Mouse (Mus musculus) intestine, postnatal 0 days (tissue): ENCODE data around the gene Dll4. TPM values are rescaled to one million over a fixed set of nuclear protein-coding genes. Genes with fewer than 3 reads are reported as not detected.

Experiments used
- ATAC-seq: fragments of 200-750 bp; cut with Nextera tagmentation; 2 replicates; pipeline ENCODE4 v1.8.0; 2017; ENCODE audit warnings: mild to moderate bottlenecking, moderate TSS enrichment, moderate library complexity
- H3K27ac ChIP-seq: fragments of 300-500 bp; sonication (generic); 2 replicates; pipeline ENCODE4 v1.5.1; 2014; ENCODE audit warnings: mild to moderate bottlenecking, low read depth, low read length, moderate library complexity
- H3K27me3 ChIP-seq: fragments of 300-500 bp; sonication (generic); replicated peaks from 2 replicates; pipeline ENCODE4 v1.6.1; 2014; ENCODE audit warnings: low read length, mixed read lengths; ENCODE audit not compliant: control insufficient read depth, insufficient read depth
- H3K36me3 ChIP-seq: fragments of 300-500 bp; sonication (generic); 2 replicates; pipeline ENCODE4 v1.6.1; 2014; ENCODE audit warnings: mild to moderate bottlenecking, moderate library complexity; ENCODE audit not compliant: control insufficient read depth, insufficient read depth
- H3K4me1 ChIP-seq: fragments of 300-500 bp; sonication (generic); replicated peaks from 2 replicates; pipeline ENCODE4 v1.6.1; 2014; ENCODE audit warnings: antibody characterized with exemption, low read length, mixed read lengths; ENCODE audit not compliant: control insufficient read depth, insufficient read depth
- H3K4me2 ChIP-seq: fragments of 300-500 bp; sonication (generic); replicated peaks from 2 replicates; pipeline ENCODE4 v1.6.1; 2014; ENCODE audit warnings: low read depth, mild to moderate bottlenecking, moderate library complexity
- H3K4me3 ChIP-seq: fragments of 300-500 bp; sonication (generic); 2 replicates; pipeline ENCODE4 v1.5.1; 2014; ENCODE audit warnings: low read depth, low read length
- H3K9ac ChIP-seq: fragments of 300-500 bp; sonication (generic); 2 replicates; pipeline ENCODE4 v1.6.1; 2014; ENCODE audit warnings: mild to moderate bottlenecking, low read depth, low read length
- H3K9me3 ChIP-seq: fragments of 300-500 bp; sonication (generic); 2 replicates; pipeline ENCODE4 v1.6.1; 2016; ENCODE audit warnings: mixed run types; ENCODE audit not compliant: control insufficient read depth
- CTCF ChIP-seq: sonication (generic); IDR thresholded peaks from 2 replicates; pipeline ENCODE4 v1.5.1; 2016; ENCODE audit warnings: low read depth, mild to moderate bottlenecking, control low read depth, antibody characterized with exemption, moderate library complexity
- WGBS: fragments of 180-500 bp; shearing (Covaris S2); extraction: QIAGEN DNeasy Blood & Tissue Kit; methylation state at CpG from one replicate; pipeline ENCODE4 v1.1.7; 2014; 5-methylcytosine and 5-hydroxymethylcytosine counted together
- polyA plus RNA-seq: library from polyadenylated mRNA; unstranded; fragments of >200 nt; fragmentation: Nextera tagmentation; extraction: Ambion mirVana; gene quantifications from 2 replicates; pipeline ENCODE4 v1.2.1, GENCODE M21; 2015

Dll4 gene
- polyA plus RNA-seq, 1 experiment from 2014 or later: 3.7 TPM

- ATAC-seq: no peak
- 46% methylated on average over 3 of the region's 3 CpGs for WGBS
- 0 out of 2 replicates have a peak, but pooled peaks cover 3% of the 10 kb centered on the region for H3K4me1 ChIP-seq
- H3K36me3 ChIP-seq: peaks cover 6% of the 10 kb centered on the region; the same call in 1 of the 2 replicates
- no peak overlapping the region for H3K4me2 ChIP-seq
- H3K27ac ChIP-seq: no peak overlapping the region
- TF ChIP-seq CTCF: no peak
- no peak overlapping the region for H3K9ac ChIP-seq
- no peaks in the 10 kb centered on the region for H3K27me3 ChIP-seq
- no peak overlapping the region for H3K4me3 ChIP-seq
- no peaks in the 10 kb centered on the region for H3K9me3 ChIP-seq
Measured at GRCm38 (mm10) chr2:119304391-119304790, 21.2 kb upstream of the Dll4 start.

- 38% methylated on average over 3 of the region's 3 CpGs for WGBS
- no peak for ATAC-seq
- Histone ChIP-seq H3K4me2 (no peak overlapping the region), H3K4me1 (0 out of 2 replicates have a peak, but pooled peaks cover 2% of the 10 kb centered on the region), H3K27me3 (no peaks in the 10 kb centered on the region), H3K4me3 (no peak overlapping the region), H3K27ac (no peak overlapping the region), H3K9ac (no peak overlapping the region), H3K9me3 (no peaks in the 10 kb centered on the region), H3K36me3 (peaks cover 6% of the 10 kb centered on the region; the same call in 1 of the 2 replicates)
- no peak for TF ChIP-seq CTCF
Measured at GRCm38 (mm10) chr2:119304798-119305208, 20.8 kb upstream of the Dll4 start.

GRCm38 (mm10) chr2:119311544-119311943, 14.0 kb upstream of the Dll4 start:
- no peak overlapping the region for H3K27ac ChIP-seq
- H3K27me3 ChIP-seq: no peaks in the 10 kb centered on the region
- no peaks in the 10 kb centered on the region for H3K36me3 ChIP-seq
- ATAC-seq: no peak
- no peak overlapping the region for H3K4me2 ChIP-seq
- no peak overlapping the region for H3K4me3 ChIP-seq
- no peaks in the 10 kb centered on the region for H3K9me3 ChIP-seq
- H3K9ac ChIP-seq: no peak overlapping the region
- TF ChIP-seq CTCF: no peak
- H3K4me1 ChIP-seq: no peaks in the 10 kb centered on the region
- 54% methylated on average over 12 of the region's 12 CpGs for WGBS

- H3K27ac ChIP-seq: no peak overlapping the region
- WGBS: 81% methylated on average over 2 of the region's 2 CpGs
- no peak overlapping the region for H3K9ac ChIP-seq
- H3K4me2 ChIP-seq: no peak overlapping the region
- H3K4me3 ChIP-seq: no peak overlapping the region
- H3K36me3 ChIP-seq: no peaks in the 10 kb centered on the region
- no peaks in the 10 kb centered on the region for H3K4me1 ChIP-seq
- H3K27me3 ChIP-seq: no peaks in the 10 kb centered on the region
- no peaks in the 10 kb centered on the region for H3K9me3 ChIP-seq
- ATAC-seq: 0 out of 2 replicates have a peak, but pooled peaks have one; percentile 5
- no peak for TF ChIP-seq CTCF
Measured at GRCm38 (mm10) chr2:119312380-119312958, 13.1 kb upstream of the Dll4 start.

GRCm38 (mm10) chr2:119313780-119314479, 11.7 kb upstream of the Dll4 start:
- TF ChIP-seq CTCF: no peak
- no peak overlapping the region for H3K27ac ChIP-seq
- no peak overlapping the region for H3K4me2 ChIP-seq
- H3K27me3 ChIP-seq: no peaks in the 10 kb centered on the region
- H3K36me3 ChIP-seq: no peaks in the 10 kb centered on the region
- peaks cover 10% of the 10 kb centered on the region; the same call in 1 of the 2 replicates for H3K4me1 ChIP-seq
- ATAC-seq: no peak
- no peak overlapping the region for H3K4me3 ChIP-seq
- no peaks in the 10 kb centered on the region for H3K9me3 ChIP-seq
- no peak overlapping the region for H3K9ac ChIP-seq
- WGBS: 59% methylated on average over 10 of the region's 10 CpGs

GRCm38 (mm10) chr2:119314742-119315310, 10.8 kb upstream of the Dll4 start:
- Histone ChIP-seq H3K4me2 (no peak overlapping the region), H3K36me3 (no peaks in the 10 kb centered on the region), H3K9ac (no peak overlapping the region), H3K4me1 (peaks cover 10% of the 10 kb centered on the region; the same call in 1 of the 2 replicates), H3K27me3 (no peaks in the 10 kb centered on the region), H3K27ac (no peak overlapping the region), H3K4me3 (no peak overlapping the region), H3K9me3 (no peaks in the 10 kb centered on the region)
- no peak for TF ChIP-seq CTCF
- no peak for ATAC-seq
- whole genome bisulfite sequencing: 80% methylated on average over 12 of the region's 12 CpGs
